Mouse (Mus musculus): ENCODE results near the gene Myrip.

Gene Myrip

DNA sequence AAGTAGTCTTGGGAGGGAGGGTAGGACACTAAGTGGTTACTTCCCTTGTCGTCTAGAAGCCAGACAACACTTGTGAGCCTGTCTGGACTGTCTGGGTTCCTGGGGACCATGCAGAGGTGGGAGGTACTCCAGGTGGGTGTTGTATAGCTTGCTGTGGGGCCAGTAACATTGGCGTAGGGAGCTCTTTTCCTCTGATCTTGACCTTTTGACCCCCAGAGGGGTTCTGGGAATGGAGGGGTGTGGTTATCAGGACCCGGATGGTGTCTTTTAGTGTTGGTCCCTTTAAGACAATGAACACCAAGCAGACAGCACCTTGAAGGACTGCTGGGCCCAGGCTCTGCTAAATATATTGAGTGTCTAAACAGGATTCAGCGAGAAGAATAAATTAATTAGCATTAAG, 36.9 kb downstream of the Myrip start:
- no peak for DNase-seq

DNA sequence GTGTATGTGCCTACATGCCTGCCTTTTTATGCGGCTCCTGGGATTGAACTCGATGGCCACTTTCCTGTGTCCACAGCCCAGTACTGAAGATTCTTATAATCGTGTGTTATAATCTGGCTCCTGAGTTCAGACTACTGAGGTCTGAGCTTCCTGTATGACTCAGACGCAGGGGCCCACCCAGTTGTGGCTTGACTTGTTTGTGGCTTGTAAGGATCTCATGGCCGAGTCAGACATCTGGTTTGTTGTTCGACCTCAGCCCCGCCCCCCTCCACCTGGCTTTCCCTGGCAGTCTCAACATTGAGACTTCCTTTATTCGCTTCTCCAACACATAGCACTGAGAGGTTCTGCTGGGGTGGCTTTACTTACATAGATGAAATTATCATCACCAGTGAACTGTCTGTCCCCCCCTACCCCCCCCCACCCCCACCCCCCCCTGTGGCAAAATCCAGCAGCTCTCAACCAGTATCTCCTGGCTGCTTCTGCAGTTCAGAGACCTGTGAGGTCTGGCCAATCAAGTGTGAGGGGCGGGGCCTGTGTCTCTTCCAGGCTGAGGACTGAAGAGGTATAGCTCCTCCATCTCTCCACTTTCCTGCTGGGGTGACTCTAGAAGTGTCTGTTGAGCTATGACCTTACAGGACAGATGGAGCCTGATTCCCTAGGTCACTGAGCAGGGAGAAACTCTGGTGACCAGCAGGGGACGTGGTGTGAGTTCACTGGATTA, 38.8 kb downstream of the Myrip start:
- peak; percentile 39 to 45 for DNase-seq

DNA sequence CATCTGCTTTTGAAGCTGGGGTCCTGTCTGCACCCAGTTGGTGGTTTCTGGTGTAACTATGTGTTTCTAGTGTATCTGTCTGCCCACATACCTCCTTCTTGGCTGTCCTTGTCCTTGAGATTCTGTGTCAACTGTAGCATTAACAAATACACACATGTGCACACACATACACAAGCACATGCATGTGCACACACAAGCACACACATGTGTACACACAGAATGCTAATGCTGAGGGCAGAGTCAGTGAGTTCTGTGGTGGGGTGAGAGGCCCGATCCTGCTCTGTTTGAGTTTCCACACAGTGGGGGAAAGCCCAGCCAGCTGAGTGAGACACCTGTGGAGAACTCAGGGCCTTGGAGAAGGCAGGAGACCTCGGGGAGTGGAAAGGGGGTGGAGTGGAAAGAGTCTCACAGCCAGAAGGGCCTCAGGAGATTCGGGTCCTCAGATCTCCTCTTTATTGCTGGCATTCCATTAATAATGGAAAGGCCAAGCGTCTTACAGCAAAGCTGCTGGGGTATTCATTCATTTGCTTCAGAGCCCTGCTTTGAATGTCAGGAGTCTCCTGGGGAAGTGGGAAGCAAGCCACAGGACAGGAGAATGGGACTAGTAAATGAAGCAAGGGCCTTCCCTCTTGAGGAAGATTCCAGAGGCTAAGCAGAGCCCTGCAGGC, 41.9 kb downstream of the Myrip start:
- no peak for DNase-seq

DNA sequence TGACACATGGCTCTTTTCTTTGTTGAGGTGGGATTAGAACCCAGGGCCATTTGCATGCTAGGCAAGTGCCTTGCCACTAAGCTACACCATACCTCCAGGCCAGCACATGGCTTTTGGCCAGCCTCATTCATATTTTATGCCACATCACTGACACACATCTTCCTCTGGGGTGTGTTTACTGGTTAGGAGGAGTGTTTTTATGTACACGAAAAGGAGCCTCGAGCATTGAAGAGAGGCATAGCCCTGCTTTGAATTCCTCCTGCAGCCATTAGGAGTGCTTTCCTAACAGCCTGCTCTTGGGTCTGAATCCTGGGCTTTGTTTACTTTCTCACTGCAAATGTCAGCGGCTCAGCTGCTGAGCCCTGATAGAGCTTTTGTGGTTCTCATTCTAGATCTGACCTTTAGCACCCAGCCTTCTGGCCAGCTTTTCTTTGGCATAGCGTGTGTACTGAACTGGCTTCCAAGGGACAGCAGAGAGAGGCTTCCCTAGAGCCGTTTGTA, 44.4 kb downstream of the Myrip start:
- DNase-seq: no peak

GRCm38 (mm10) chr9:120349145-120349544, 47.8 kb downstream of the Myrip start:
- DNase-seq: no peak

GRCm38 (mm10) chr9:120350346-120350745, 49.0 kb downstream of the Myrip start:
- DNase-seq: no peak

- DNase-seq: no peak
Observed at GRCm38 (mm10) chr9:120351061-120351460, 49.7 kb downstream of the Myrip start.

- DNase-seq: no peak
Observed at GRCm38 (mm10) chr9:120351474-120351873, 50.2 kb downstream of the Myrip start.

DNA sequence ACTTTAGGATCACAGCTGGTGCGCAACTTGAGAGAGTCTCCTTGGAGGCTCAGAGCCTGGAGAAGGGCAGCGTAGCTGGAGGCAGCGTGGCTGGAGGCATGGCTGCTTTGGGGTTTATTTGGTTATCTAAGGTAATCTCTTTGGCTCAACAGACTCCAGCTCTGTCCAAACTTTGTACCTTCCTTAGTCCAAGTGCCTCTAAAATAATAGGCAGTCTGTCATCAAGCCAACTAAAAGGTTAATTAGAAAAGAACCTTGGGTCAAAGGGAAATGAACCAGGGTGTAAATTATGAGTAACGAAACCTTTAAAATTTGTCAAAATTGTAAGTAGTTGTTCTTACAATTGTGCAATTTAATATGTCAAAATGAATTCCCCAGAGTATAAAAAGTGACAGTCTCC, 51.7 kb downstream of the Myrip start:
- DNase-seq: no peak

GRCm38 (mm10) chr9:120353967-120354366, 52.7 kb downstream of the Myrip start:
- DNase-seq: no peak

DNA sequence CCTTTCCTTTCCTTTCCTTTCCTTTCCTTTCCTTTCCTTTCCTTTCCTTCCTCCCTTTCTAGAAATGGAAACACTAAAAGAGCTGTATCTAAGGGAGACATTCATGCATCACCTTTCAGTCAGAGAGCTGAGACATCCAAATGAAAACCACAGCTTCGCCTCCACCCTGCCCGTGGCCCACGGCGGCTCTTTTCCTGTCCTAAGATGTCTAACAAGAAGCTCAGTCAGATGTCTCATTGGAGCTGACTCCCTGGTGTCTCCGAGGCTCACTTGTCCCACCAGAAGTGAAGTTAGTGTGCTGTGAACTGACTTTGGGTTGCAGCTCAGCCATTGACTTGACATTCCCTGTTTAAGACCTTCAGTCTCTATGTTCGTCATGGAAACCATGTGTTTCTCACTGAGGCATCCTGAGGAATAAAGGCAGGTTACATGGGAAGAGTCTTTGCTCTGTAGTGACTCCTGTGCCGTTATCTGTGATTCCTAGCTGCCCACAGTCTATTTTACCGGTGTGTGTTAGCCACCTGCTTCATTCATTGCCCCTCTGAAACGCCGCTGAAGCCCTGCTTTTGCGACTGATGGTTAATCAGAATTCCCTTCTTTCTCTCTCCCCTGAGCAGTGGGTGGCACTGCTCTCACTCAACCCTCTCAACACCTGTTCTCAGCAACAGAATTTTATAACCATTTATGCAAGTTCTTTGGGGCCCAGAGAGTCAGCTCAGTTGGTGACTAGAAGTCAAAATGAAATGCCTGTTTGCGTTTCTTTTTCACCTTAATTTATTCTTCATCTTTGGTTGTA, 53.4 kb downstream of the Myrip start:
- no peak for DNase-seq

DNA sequence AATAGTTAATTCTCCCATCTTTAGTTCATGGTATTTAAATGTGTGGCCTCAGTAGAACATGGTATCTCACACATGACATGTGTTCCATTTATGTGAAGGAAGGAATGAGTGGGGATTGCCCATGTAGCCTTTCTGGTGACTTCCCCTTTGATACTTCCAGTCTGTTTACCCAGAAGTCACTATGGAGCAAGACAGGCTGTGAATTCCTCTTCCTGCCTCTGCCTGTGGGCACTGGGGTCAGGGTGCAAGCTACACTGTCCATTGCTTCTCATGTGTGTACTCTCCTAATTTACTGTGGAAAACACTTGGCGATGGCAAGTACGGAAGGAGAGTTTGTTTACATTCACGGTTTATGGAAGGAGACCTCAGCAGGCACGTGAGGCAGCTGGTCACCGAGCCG, 55.2 kb downstream of the Myrip start:
- DNase-seq: no peak

DNA sequence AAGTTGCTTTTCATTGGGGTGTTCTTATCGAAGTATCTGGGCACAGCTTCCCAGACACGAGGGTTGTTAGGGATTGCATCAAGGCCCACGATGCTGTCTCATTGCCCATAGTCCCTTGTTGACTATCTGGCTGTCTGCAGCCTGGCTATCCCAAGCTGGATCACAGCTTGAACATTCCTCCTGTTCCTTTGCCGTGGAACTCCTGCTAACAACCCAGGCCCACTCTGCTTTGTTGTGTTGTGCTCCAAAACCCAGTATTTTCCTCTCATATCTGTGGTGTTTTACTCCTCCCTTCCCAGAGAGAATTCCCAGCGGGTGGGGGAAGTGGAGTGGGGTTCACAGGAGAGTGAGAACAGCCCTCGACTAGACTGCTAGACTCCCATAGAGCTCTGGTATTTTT, 56.7 kb downstream of the Myrip start:
- no peak for DNase-seq

DNA sequence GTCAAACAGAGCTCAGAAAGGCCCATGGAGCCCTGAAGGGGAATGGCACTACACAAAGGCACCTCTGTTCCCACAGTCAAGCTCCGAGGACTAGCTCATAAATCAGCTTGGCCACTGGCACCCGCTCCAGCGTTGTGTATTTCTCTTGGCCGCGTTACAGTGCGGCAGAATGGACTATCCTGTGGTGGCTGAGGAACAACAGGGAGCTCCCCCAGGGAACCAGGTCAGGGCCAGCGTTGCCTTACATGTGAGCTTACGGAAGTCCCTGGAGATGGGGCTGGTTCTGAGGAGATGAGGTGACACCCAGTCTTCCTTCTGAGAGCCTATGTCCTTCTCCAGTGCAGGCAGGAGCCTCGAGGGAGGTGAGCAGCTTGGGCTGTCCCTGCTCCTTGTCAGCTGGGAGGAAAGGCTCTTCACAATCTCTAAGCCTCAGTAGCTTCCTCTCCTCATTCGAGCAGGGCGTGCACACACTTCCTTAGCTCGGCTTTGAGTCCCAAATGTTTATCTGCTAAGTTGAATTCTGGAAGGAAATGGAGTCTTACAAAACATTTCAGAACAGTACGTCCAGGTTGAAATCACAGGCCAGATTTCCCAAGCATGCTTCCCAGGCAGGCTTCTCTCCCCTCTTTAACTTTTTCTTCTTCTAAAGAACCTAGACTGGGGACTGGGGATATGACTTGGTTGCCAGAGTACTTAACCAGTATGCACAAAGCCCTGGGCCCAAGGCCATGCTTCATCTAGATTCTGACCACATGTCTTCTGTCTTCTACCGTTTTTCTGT, 59.3 kb downstream of the Myrip start:
- peak in 1 of 2 experiments; percentile 9 for DNase-seq

DNA sequence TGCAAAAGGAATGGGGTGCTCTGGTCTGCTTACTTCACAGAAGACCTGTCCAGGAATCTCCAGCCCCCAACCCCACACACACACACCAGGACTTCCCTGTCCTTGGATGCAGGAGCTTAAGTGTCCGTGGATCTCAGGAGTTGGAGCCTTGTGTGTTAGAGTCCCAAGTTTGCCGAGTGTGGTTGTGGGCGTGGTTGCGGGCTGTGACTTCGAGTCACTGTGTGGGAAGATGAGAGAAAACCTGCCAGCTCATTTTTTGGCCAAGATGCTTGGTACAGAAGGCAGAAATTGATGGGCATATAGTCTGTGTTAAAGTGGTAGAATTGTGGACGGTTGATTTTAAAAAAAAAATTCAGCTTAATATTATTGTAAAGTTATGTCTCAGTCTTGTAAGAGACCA, 60.3 kb downstream of the Myrip start:
- DNase-seq: no peak

DNA sequence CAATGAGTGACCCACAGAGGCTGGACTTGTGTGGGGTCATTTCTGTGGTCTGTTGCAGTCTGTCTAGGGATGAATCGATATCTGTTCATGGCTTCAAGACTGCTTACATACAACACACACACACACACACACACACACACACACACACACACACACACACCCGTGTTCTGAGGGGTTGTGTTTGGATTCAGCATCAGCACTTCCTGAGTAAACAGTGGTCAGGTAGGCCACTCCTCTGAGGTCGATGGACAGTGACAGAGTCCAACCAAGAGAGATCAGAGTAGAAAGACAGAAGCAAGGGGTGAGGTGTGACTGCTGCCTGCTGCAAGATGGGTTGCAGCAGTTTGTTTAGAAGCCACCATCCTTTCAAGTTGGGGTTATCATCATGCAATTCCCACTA, 61.4 kb downstream of the Myrip start:
- no peak for DNase-seq

DNA sequence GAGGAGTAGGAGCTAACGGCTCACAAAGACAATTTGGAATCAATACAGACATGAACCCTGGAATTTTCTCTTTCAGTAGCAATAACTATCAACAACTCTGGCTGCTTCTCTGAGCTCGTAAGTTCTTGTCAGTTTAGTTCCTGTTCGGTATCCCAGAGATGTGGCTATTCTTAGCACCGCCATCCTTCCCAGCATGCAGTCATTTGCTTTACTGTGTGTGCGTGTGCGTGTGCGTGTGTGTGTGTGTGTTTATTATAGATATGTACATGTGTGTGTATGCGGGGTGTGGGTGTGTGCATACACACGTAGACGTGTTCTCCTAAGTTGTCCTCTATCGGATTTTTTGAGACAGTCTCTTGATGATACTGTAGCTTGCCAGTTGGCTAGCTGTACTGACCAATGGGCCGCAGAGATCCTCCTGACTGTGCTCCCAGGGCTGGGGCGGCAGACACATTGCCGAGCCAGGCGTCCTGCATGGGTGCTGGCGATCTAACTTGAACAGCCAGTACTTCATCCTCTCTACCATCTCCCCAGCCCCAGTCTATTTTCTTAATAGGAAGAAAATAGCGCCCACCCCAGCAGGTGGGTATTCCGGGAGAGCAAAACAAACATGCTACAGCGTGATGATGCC, 63.5 kb downstream of the Myrip start:
- no peak for DNase-seq

DNA sequence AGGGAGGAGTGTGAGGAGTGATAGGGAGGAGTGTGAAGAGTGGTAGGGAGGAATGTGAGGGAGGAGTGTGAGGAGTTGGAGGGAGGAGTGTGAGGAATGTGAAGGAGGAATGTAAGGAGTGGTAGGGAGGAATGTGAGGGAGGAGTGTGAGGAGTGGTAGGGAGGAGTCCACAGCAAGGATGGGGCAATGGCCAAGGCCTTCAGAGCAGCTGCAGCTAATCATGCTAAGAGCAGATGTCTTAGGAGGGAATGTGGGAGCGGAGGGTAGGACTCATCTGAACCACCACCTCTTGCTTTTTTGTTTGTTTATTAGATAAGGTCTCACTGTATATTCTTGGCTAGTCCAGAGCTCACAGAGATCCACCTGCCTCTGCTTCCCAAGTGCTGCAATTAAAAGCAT, 66.2 kb downstream of the Myrip start:
- no peak for DNase-seq

GRCm38 (mm10) chr9:120371633-120372032, 70.3 kb downstream of the Myrip start:
- DNase-seq: no peak

DNA sequence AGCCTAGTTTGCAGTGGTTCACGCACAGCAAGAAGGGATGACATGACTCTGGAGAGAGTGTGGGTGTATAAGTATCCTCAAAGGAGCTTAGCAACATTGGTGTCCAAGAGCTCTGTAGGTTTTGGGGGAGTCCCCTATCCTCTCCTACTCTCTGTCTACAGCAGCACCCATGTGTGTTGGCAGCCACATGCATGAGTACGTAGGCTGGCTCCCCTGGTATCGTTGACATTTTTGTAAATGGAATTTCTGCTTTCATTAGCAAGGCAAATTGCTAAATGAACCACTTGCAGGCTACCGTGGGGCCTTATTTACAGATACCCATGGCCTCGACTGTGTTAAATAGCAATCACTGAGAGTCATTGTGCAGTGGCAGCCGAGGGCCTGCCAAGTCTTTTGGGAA, 71.0 kb downstream of the Myrip start:
- no peak for DNase-seq

DNA sequence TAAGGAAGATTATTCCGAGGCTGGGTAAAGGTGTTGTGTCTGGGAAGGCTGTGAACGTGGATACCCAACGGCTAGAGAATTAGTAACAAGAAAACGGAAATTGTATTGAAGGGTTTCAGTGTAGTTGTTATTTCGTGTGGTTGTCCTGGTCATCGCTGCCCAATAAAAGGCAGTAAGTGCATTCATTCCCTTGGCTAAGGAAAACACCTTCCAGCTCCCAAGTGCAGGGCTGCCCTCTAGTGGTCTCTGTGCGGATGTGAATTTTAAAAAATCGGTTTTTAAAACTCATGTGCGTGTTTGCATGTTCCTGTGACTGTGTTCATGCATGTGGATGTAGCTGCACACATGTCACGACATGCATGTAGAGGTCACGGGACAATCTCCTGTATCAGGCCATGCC, 76.4 kb downstream of the Myrip start:
- no peak for DNase-seq

- DNase-seq: no peak
Observed at GRCm38 (mm10) chr9:120395188-120395587, 93.9 kb downstream of the Myrip start.

All from thymus, adult 18-20 months (tissue).